Mouse (Mus musculus) liver, embryonic 13.5 days (tissue): Measurements from ENCODE around the gene Kcnd2. TPM values are rescaled to one million over a fixed set of nuclear protein-coding genes. Genes with fewer than 3 reads are reported as not detected.

Experiments
- ATAC-seq: fragments of 200-750 bp; cut with Nextera tagmentation; 2 replicates; pipeline ENCODE4 v1.8.0; 2017; ENCODE audit warnings: low read depth, mild to moderate bottlenecking, moderate number of reproducible peaks, moderate library complexity
- DNase-seq: peaks from one replicate; pipeline ENCODE4 v3.0.0; 2022
- H3K27ac ChIP-seq: fragments of 300-500 bp; sonication (generic); 2 replicates; pipeline ENCODE4 v1.5.1; 2015; ENCODE audit warnings: moderate library complexity, mild to moderate bottlenecking, inconsistent platforms
- H3K27me3 ChIP-seq: fragments of 300-500 bp; sonication (generic); 2 replicates; pipeline ENCODE4 v1.6.1; 2015; ENCODE audit warnings: mild to moderate bottlenecking, inconsistent platforms
- H3K36me3 ChIP-seq: fragments of 300-500 bp; sonication (generic); 2 replicates; pipeline ENCODE4 v1.6.1; 2015; ENCODE audit warnings: mild to moderate bottlenecking, inconsistent platforms
- H3K4me1 ChIP-seq: fragments of 300-500 bp; sonication (generic); replicated peaks from 2 replicates; pipeline ENCODE4 v1.6.1; 2015; ENCODE audit warnings: inconsistent platforms
- H3K4me2 ChIP-seq: fragments of 300-500 bp; sonication (generic); 2 replicates; pipeline ENCODE4 v1.6.1; 2015; ENCODE audit warnings: inconsistent platforms, mild to moderate bottlenecking, moderate library complexity
- H3K4me3 ChIP-seq: fragments of 300-500 bp; sonication (generic); replicated peaks from 2 replicates; pipeline ENCODE4 v1.5.1; 2015; ENCODE audit warnings: mild to moderate bottlenecking, inconsistent platforms
- H3K9ac ChIP-seq: fragments of 300-500 bp; sonication (generic); 2 replicates; pipeline ENCODE4 v1.6.1; 2015; ENCODE audit warnings: mild to moderate bottlenecking, inconsistent platforms
- H3K9me3 ChIP-seq: fragments of 300-500 bp; sonication (generic); replicated peaks from 2 replicates; pipeline ENCODE4 v1.6.1; 2016; ENCODE audit warnings: inconsistent platforms
- WGBS: fragments of 180-500 bp; shearing (Covaris S2); methylation state at CpG from one replicate; pipeline ENCODE4 v1.1.7; 2015; ENCODE audit not compliant: insufficient replicate concordance; 5-methylcytosine and 5-hydroxymethylcytosine counted together
- polyA plus RNA-seq: library from polyadenylated mRNA; unstranded; fragments of >200 nt; fragmentation: Nextera tagmentation; extraction: Ambion mirVana; gene quantifications from 2 replicates; pipeline ENCODE4 v1.2.1, GENCODE M21; 2015

Kcnd2 gene
- polyA plus RNA-seq, 1 experiment from 2014 or later, result 0.02 TPM

- H3K36me3 ChIP-seq, result no peaks in the 10 kb centered on the region
- H3K27ac ChIP-seq, result no peak overlapping the region
- H3K27me3 ChIP-seq, result no peaks in the 10 kb centered on the region
- H3K9me3 ChIP-seq, result no peaks in the 10 kb centered on the region
- no peak overlapping the region for H3K9ac ChIP-seq
- ATAC-seq, result no peak
- 54% methylated on average over 6 of the region's 6 CpGs for WGBS
- no peak for DNase-seq
- H3K4me2 ChIP-seq, result no peak overlapping the region
- no peak overlapping the region for H3K4me3 ChIP-seq
- no peaks in the 10 kb centered on the region for H3K4me1 ChIP-seq
Observed at GRCm38 (mm10) chr6:21570964-21571363, 355.7 kb downstream of the Kcnd2 start.

- Histone ChIP-seq H3K9ac (no peak overlapping the region), H3K4me3 (no peak overlapping the region), H3K4me2 (no peak overlapping the region), H3K4me1 (no peaks in the 10 kb centered on the region), H3K36me3 (no peaks in the 10 kb centered on the region), H3K27me3 (no peaks in the 10 kb centered on the region), H3K9me3 (no peaks in the 10 kb centered on the region), H3K27ac (no peak overlapping the region)
- DNase-seq (no peak), ATAC-seq (no peak)
- 59% methylated on average over 3 of the region's 3 CpGs for whole genome bisulfite sequencing
Observed at GRCm38 (mm10) chr6:21590156-21590555, 374.9 kb downstream of the Kcnd2 start.

- H3K9me3 ChIP-seq, result no peaks in the 10 kb centered on the region
- H3K4me3 ChIP-seq, result no peak overlapping the region
- no peak for ATAC-seq
- H3K27ac ChIP-seq, result no peak overlapping the region
- H3K9ac ChIP-seq, result no peak overlapping the region
- no peak overlapping the region for H3K4me2 ChIP-seq
- H3K27me3 ChIP-seq, result no peaks in the 10 kb centered on the region
- DNase-seq, result no peak
- no peaks in the 10 kb centered on the region for H3K36me3 ChIP-seq
- 52% methylated on average over 3 of the region's 3 CpGs for WGBS
- H3K4me1 ChIP-seq, result no peaks in the 10 kb centered on the region
Observed at GRCm38 (mm10) chr6:21597424-21597823, 382.1 kb downstream of the Kcnd2 start.

GRCm38 (mm10) chr6:21609381-21610059, 394.2 kb downstream of the Kcnd2 start:
- Histone ChIP-seq H3K9ac (no peak overlapping the region), H3K36me3 (no peaks in the 10 kb centered on the region)

GRCm38 (mm10) chr6:21629989-21630388, 414.7 kb downstream of the Kcnd2 start:
- 73% methylated on average over 4 of the region's 4 CpGs for WGBS
- no peak for ATAC-seq
- no peaks in the 10 kb centered on the region for H3K27me3 ChIP-seq

More at GRCm38 (mm10) chr6:21609381-21610059, 394.2 kb downstream of the Kcnd2 start:
- H3K27ac ChIP-seq, result no peak overlapping the region
- H3K4me3 ChIP-seq, result no peak overlapping the region
- H3K4me2 ChIP-seq, result no peak overlapping the region
- H3K27me3 ChIP-seq, result no peaks in the 10 kb centered on the region
- no peaks in the 10 kb centered on the region for H3K9me3 ChIP-seq
- H3K4me1 ChIP-seq, result no peaks in the 10 kb centered on the region
- DNase-seq, result no peak
- WGBS, result 67% methylated on average over 7 of the region's 7 CpGs
- ATAC-seq, result no peak

GRCm38 (mm10) chr6:21655681-21656080, 440.4 kb downstream of the Kcnd2 start:
- ATAC-seq (no peak), DNase-seq (no peak)
- H3K9me3 ChIP-seq, result no peaks in the 10 kb centered on the region
- H3K4me2 ChIP-seq, result no peak overlapping the region
- no peak overlapping the region for H3K4me3 ChIP-seq
- no peak overlapping the region for H3K27ac ChIP-seq
- H3K9ac ChIP-seq, result no peak overlapping the region
- no peaks in the 10 kb centered on the region for H3K27me3 ChIP-seq
- no peaks in the 10 kb centered on the region for H3K36me3 ChIP-seq
- H3K4me1 ChIP-seq, result no peaks in the 10 kb centered on the region

More at GRCm38 (mm10) chr6:21629989-21630388, 414.7 kb downstream of the Kcnd2 start:
- Histone ChIP-seq H3K4me3 (no peak overlapping the region), H3K27ac (no peak overlapping the region), H3K4me2 (no peak overlapping the region), H3K36me3 (no peaks in the 10 kb centered on the region), H3K9ac (no peak overlapping the region), H3K4me1 (no peaks in the 10 kb centered on the region), H3K9me3 (no peaks in the 10 kb centered on the region)
- DNase-seq, result no peak

- no peaks in the 10 kb centered on the region for H3K9me3 ChIP-seq
Observed at GRCm38 (mm10) chr6:21664135-21664534, 448.8 kb downstream of the Kcnd2 start.

GRCm38 (mm10) chr6:21664638-21665037, 449.3 kb downstream of the Kcnd2 start:
- H3K4me2 ChIP-seq, result no peak overlapping the region
- ATAC-seq, result no peak
- DNase-seq, result no peak
- no peaks in the 10 kb centered on the region for H3K27me3 ChIP-seq
- H3K4me1 ChIP-seq, result no peaks in the 10 kb centered on the region
- WGBS, result 72% methylated on average over 4 of the region's 4 CpGs
- no peaks in the 10 kb centered on the region for H3K36me3 ChIP-seq
- H3K27ac ChIP-seq, result no peak overlapping the region
- H3K4me3 ChIP-seq, result no peak overlapping the region
- no peaks in the 10 kb centered on the region for H3K9me3 ChIP-seq
- H3K9ac ChIP-seq, result no peak overlapping the region

More at GRCm38 (mm10) chr6:21664135-21664534, 448.8 kb downstream of the Kcnd2 start:
- DNase-seq (no peak), ATAC-seq (no peak)
- 57% methylated on average over 6 of the region's 6 CpGs for WGBS
- no peak overlapping the region for H3K4me2 ChIP-seq
- H3K9ac ChIP-seq, result no peak overlapping the region
- no peak overlapping the region for H3K4me3 ChIP-seq
- no peaks in the 10 kb centered on the region for H3K4me1 ChIP-seq
- no peaks in the 10 kb centered on the region for H3K27me3 ChIP-seq
- H3K27ac ChIP-seq, result no peak overlapping the region
- no peaks in the 10 kb centered on the region for H3K36me3 ChIP-seq

GRCm38 (mm10) chr6:21684252-21684651, 468.9 kb downstream of the Kcnd2 start:
- Histone ChIP-seq H3K9me3 (no peaks in the 10 kb centered on the region), H3K4me2 (no peak overlapping the region), H3K4me1 (no peaks in the 10 kb centered on the region), H3K36me3 (no peaks in the 10 kb centered on the region), H3K27me3 (no peaks in the 10 kb centered on the region), H3K27ac (no peak overlapping the region), H3K9ac (no peak overlapping the region), H3K4me3 (no peak overlapping the region)
- WGBS, result 49% methylated on average over 6 of the region's 6 CpGs
- no peak for DNase-seq
- ATAC-seq, result no peak

- Histone ChIP-seq H3K4me1 (no peaks in the 10 kb centered on the region), H3K9me3 (no peaks in the 10 kb centered on the region), H3K9ac (no peak overlapping the region), H3K27ac (no peak overlapping the region), H3K4me3 (no peak overlapping the region), H3K27me3 (no peaks in the 10 kb centered on the region), H3K36me3 (no peaks in the 10 kb centered on the region), H3K4me2 (no peak overlapping the region)
- DNase-seq (no peak), ATAC-seq (no peak)
- 73% methylated on average over 1 of the region's 1 CpGs for WGBS
Observed at GRCm38 (mm10) chr6:21686388-21686787, 471.1 kb downstream of the Kcnd2 start.

- WGBS, result 62% methylated on average over 3 of the region's 3 CpGs
- Histone ChIP-seq H3K4me3 (no peak overlapping the region), H3K4me2 (no peak overlapping the region)
Observed at GRCm38 (mm10) chr6:21692861-21693350, 477.6 kb downstream of the Kcnd2 start.

GRCm38 (mm10) chr6:21697641-21698040, 482.3 kb downstream of the Kcnd2 start:
- no peaks in the 10 kb centered on the region for H3K27me3 ChIP-seq

More at GRCm38 (mm10) chr6:21692861-21693350, 477.6 kb downstream of the Kcnd2 start:
- H3K27me3 ChIP-seq, result no peaks in the 10 kb centered on the region
- H3K9me3 ChIP-seq, result no peaks in the 10 kb centered on the region
- no peak overlapping the region for H3K9ac ChIP-seq
- ATAC-seq, result no peak
- no peaks in the 10 kb centered on the region for H3K36me3 ChIP-seq
- H3K27ac ChIP-seq, result no peak overlapping the region
- H3K4me1 ChIP-seq, result no peaks in the 10 kb centered on the region
- DNase-seq, result no peak

More at GRCm38 (mm10) chr6:21697641-21698040, 482.3 kb downstream of the Kcnd2 start:
- H3K27ac ChIP-seq, result no peak overlapping the region
- ATAC-seq, result no peak
- H3K9me3 ChIP-seq, result no peaks in the 10 kb centered on the region
- H3K4me2 ChIP-seq, result no peak overlapping the region
- H3K4me3 ChIP-seq, result no peak overlapping the region
- WGBS, result 57% methylated on average over 3 of the region's 3 CpGs
- H3K9ac ChIP-seq, result no peak overlapping the region
- no peaks in the 10 kb centered on the region for H3K4me1 ChIP-seq
- no peaks in the 10 kb centered on the region for H3K36me3 ChIP-seq
- no peak for DNase-seq
